Mouse (Mus musculus): ENCODE data around the gene Dct.

DNA sequence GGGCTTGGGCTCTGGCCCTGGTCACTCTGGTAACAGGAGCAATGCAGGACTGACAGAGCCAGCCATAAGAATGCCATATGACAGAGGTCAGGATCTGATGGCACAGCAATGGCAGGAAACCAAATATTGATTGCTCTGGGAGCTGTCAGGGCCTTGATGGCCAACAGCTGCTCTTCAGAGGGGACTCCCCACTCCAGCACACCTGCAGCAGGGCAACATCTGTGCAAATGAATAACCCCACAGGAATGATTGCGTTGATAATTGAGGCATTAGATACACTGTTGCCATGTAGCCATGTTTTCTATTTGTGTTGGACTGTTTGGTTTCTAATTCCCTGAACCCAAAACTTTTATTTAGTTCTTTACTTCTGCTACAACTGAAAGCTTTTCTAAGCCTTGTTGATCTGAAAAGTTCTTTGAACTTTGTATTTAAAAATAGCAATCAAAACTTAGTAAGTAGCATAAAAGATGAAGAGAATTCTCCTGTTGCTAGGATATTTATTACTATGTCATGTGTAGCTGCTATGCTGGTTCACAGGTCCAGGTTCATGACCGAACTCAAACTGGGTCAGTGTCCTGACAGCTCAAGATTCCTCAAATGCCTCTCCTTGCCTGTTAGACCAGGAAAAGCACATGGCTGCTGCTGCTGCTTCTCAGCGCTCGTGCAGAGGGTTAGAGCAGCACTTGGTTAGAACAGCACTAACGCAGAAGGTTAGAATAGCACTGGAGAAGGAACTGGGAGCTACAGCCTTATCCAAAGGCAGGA is 34.4 kb upstream of the Dct start:
- no peak for TF ChIP-seq CTCF (IDR thresholded peaks at IDR 0.05; ENCODE audit: insufficient read depth, low read length)
- no peak for TF ChIP-seq POLR2A (IDR thresholded peaks at IDR 0.05; ENCODE audit: borderline replicate concordance, extremely low read depth, low read depth, low read length)
